Mouse (Mus musculus) spleen, postnatal 4 days (tissue): ENCODE measurements at regions not wholly inside any gene's neighbourhood (a gene's known extent, or its start where the extent isn't known, plus 50 kb on each side); places are given as distances from the start of the nearest gene placed in this dataset.
A peak's percentile ranks its signal among the peaks of the same experiment; 100 is the strongest.
"Not testable (repeated sequence)": the region's sequence is repeated elsewhere in the genome, so short reads cannot be mapped to it uniquely, and the experiment has no call there.

Experiments used
- DNase-seq, 2 experiments: peaks; one replicate each; pipeline ENCODE4 v3.0.0; 2022; ENCODE audit warnings: low spot score in 2 of 2

GRCm38 (mm10) chr3:50643068-50643467 lies 199.7 kb upstream of the Slc7a11 start:
- DNase-seq = no peak

GRCm38 (mm10) chr3:50639907-50640323 lies 196.5 kb upstream of the Slc7a11 start:
- DNase-seq = no peak

- DNase-seq = no peak
Measured at GRCm38 (mm10) chr3:50634457-50635075, 191.2 kb upstream of the Slc7a11 start.

DNA sequence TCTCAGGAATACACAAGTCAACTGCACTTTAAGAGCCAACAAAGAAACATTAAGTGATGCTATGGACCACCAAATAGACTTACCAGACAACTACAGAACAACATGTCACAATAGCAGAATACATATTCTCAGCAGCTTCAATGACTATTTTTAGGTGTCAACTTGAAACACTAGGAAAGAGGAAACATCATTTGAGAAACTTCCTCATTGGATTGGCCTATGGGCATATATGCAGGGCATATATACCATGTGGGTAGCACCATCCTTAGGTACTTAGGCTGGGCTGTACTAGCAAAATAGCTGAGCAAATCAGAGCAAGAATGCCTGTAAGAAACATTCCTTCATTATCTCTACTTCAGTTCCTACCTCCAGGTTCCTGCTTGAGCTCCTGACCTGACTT lies 187.9 kb upstream of the Slc7a11 start:
- no peak for DNase-seq

GRCm38 (mm10) chr3:50628092-50628696 lies 184.8 kb upstream of the Slc7a11 start:
- peak in 1 of 2 experiments; percentile 24 for DNase-seq

- DNase-seq = not testable (repeated sequence)
Measured at GRCm38 (mm10) chr3:50621176-50621575, 177.8 kb upstream of the Slc7a11 start.

- no peak for DNase-seq
Measured at GRCm38 (mm10) chr3:50619061-50619460, 175.6 kb upstream of the Slc7a11 start.

GRCm38 (mm10) chr3:50615384-50616285 lies 172.2 kb upstream of the Slc7a11 start:
- no peak for DNase-seq

- no peak for DNase-seq
Measured at GRCm38 (mm10) chr3:50613011-50613410, 169.6 kb upstream of the Slc7a11 start.

DNA sequence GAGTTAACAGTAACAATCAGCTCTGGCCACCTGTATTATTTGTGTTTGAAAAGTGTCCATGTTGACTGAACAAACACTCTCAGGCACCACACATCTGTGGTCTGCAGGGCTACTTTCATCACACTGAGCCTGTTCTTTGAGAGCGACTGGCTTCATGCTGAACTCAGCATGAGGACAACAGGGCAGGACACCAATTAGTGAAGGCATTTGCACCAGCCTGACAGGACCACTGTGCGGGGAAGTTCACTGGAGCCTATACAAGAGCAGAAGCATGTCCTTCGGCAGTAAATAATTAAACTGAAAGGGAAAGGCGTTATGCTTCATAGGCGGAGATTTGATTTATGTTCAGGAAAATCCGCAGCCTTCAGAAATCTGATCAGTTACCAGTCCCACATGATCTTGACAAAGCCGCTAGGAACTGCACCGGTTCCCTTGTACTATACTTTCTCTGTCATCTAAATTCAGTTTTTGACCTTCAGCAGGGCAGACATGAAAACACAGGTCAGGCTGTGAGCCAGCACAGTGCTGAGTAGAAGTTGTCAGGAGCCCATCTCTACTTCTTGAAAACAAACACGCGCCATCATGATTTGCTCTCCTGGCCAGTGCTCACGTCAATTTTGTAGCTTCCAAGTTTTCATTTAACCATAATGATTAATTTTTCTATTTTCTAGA lies 166.1 kb upstream of the Slc7a11 start:
- no peak for DNase-seq

DNA sequence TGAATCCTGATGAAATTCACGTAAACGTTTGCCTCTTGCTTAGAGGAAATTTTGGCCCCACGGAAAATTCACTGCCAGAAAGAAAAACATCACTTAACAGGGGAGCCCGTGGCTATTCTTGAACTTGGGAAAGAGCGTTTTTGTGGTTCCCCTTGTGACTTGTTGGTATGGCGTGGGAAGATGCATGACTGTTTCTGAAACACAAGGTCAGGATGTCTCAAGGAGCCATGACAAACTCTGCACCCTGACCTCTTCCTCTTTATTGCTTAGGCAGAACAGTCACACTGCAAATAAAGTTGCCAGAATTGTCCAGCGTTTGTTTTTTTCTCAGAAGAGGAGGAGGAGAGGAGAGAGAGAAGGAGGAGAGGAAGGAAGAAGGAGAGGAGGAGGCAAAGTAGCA lies 164.3 kb upstream of the Slc7a11 start:
- no peak for DNase-seq

DNA sequence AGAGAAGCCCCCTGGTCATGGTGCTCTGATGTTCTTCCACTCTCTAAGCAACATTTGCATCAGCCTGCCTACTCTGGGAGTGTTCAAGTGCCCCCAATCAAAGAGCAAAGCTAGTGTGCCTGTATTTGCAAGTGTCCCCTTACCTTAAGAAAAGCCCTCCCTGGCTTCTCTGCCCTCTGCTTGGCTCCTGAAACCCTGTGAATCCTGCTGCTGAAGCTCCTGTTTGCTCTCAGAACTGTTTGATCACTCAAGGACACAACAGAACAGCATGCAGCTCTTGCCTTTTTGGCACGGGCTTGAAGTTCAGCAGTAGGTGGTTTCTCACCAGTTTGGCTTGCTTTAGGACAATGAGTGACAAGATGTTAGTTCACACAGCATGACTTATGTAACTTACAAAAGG lies 163.6 kb upstream of the Slc7a11 start:
- DNase-seq = no peak

- DNase-seq = no peak
Measured at GRCm38 (mm10) chr3:50605750-50606149, 162.3 kb upstream of the Slc7a11 start.

DNA sequence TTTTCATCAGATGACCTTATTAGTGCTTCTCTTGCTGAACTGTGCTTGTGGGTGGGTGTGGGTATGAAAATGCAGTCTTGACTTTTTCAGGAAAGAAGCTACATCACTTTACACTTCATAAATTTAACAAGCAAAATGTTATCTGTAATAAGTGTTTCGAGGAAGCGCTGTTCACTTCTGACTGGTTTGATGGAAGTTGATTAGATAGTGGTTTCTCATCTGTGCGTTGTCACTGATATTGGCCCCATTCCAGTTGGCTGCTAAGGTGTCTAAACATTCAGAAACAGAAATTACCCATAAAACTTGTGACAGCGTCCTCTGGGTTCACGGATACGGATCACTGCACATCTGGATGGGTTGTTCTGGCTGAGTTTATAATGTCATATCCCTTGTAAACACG lies 159.8 kb upstream of the Slc7a11 start:
- no peak for DNase-seq

DNA sequence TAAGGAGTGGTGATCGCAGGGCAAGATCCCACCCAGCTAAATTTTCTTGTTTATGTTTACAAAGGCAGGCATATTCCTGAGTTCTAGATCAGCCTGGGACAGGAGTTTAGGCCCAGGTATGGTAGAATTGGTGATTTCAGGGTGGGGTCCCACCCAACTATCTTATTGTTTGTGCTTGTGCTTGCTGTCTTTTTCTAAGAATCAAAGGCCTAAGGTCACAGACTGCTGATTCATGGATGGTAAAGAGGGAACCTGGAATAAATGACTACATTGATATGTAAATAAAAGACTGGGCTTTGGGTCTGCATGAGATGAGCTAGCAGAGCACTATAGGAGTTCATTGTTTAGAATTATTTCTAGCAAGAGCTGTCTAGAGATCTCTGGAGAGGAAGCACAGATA lies 152.3 kb upstream of the Slc7a11 start:
- DNase-seq = no peak

GRCm38 (mm10) chr3:50584323-50584722 lies 140.9 kb upstream of the Slc7a11 start:
- no peak for DNase-seq

DNA sequence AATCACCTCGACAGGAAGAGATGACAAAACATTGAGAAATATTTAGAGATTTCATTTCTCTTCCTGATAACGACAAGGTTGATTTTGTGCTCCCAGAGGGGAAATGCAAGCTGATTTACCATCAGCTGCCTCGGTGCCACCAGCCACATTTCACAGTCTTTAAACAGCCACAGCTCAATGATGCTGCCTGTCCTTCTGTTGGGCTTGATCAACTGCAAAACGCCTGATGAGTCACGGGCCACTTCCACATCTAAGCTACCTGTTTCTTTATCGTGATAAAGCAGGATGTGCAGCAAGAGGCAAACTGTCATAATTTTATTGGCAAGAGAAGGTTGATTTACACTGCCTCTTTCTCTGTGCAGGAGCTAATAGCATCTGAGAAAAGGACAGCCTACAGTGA lies 140.1 kb upstream of the Slc7a11 start:
- DNase-seq = no peak

DNA sequence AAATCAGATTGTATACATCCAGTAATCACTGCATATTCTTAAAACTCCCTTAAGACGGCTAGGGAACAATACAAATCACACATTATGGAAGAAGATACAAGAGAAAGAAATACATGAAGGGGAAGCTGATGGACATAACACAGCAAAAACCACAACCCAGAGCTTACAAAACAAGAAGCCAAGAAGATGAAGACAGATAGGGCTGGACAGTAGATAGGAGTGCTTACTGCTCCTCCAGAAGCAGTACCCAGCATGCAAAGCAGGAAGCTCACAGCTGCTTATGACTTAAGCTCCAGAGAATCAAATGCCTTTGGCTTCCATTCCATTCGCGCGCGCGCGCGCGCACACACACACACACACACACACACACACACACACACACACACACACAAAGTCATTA lies 131.0 kb upstream of the Slc7a11 start:
- no peak for DNase-seq

GRCm38 (mm10) chr3:50570027-50570426 lies 126.6 kb upstream of the Slc7a11 start:
- DNase-seq = no peak

DNA sequence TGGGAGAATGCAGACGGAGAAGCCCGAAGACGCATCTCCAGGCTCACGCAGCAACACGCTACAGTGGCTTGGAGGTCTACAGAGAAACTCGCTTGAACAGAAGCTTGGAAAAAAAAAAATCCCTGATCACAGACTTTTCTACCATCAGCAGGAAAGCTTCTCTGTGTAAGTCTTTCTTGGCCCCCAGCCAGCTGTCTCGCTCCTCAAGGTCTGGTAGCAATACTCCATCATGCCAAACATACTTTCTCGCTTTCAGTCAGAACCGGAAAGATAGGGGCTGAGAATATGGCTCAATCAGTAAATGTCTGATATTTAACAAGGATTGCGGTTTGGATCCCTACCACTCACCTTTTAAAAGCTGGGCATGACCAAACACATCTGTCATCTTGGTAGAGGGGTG lies 126.2 kb upstream of the Slc7a11 start:
- peak in 1 of 2 experiments; percentile 13 for DNase-seq

- DNase-seq = no peak
Measured at GRCm38 (mm10) chr3:50554150-50554549, 110.7 kb upstream of the Slc7a11 start.

DNA sequence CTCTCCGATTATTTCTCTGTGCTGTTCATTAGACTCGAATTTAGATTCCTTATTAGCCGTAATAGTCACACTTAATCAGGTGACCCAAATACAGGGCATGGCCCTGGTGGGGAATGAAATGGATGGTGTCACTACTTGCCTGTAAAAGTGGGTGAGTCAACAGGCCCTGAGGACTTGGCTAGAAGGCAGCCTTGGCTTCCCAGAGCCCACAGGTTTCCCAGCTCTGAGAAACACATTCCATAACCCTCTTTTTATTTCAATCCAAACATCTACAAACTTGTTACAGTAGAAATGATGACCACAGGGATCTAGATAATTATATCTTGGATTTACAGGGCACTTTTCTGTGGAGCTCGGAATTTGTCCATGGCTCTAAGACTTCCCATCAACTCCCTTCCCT lies 105.2 kb upstream of the Slc7a11 start:
- no peak for DNase-seq
